Mouse (Mus musculus) megakaryocyte, embryonic 14.5 days (primary cell): ENCODE results near the gene Gpatch11. TPM values are rescaled to one million over a fixed set of nuclear protein-coding genes. Genes with fewer than 3 reads are reported as not detected.

ENCODE experiments used
- H3K27me3 ChIP-seq: replicated peaks from 2 replicates; pipeline ENCODE3; 2012; ENCODE audit warnings: inconsistent platforms
- H3K36me3 ChIP-seq: replicated peaks from 2 replicates; pipeline ENCODE3; 2012; ENCODE audit warnings: low read length, inconsistent platforms, mixed read lengths
- H3K4me1 ChIP-seq: 2 replicates; pipeline ENCODE4 v1.6.1; 2012; ENCODE audit warnings: inconsistent platforms
- H3K4me3 ChIP-seq: replicated peaks from 2 replicates; pipeline ENCODE3; 2012; ENCODE audit warnings: moderate library complexity, mild to moderate bottlenecking, inconsistent platforms
- H3K9me3 ChIP-seq: 2 replicates; pipeline ENCODE4 v1.6.1; 2012; ENCODE audit warnings: inconsistent platforms
- FLI1 ChIP-seq: IDR thresholded peaks from 2 replicates; pipeline ENCODE4 v1.6.1; 2012; ENCODE audit warnings: low read length, inconsistent platforms, mixed read lengths
- GATA1 ChIP-seq: IDR thresholded peaks from 3 replicates; pipeline ENCODE4 v1.6.1; 2012; ENCODE audit warnings: mixed read lengths, low read length, inconsistent platforms, borderline replicate concordance
- polyA plus RNA-seq: library from polyadenylated mRNA; stranded (reverse); fragments of >175 nt; gene quantifications from 2 replicates; pipeline ENCODE4 v1.2.3, GENCODE M21; 2012; ENCODE audit warnings: low replicate concordance; ENCODE audit not compliant: insufficient read depth

The Gpatch11 gene
- polyA plus RNA-seq, 1 experiment: 4.7 TPM

GRCm38 (mm10) chr17:78836056-78836455 is 689 bp downstream of the Gpatch11 start:
- H3K4me3 ChIP-seq: peak overlapping the region; percentile 98
- no peaks in the 10 kb centered on the region for H3K27me3 ChIP-seq
- H3K4me1 ChIP-seq: peaks cover 16% of the 10 kb centered on the region; the same call in 1 of the 2 replicates
- H3K9me3 ChIP-seq: no peaks in the 10 kb centered on the region
- TF ChIP-seq GATA1 (no peak), FLI1 (no peak)
- H3K36me3 ChIP-seq: peaks cover 61% of the 10 kb centered on the region

- Histone ChIP-seq H3K36me3 (peaks cover 95% of the 10 kb centered on the region), H3K9me3 (no peaks in the 10 kb centered on the region), H3K4me3 (peak overlapping the region; percentile 5), H3K27me3 (no peaks in the 10 kb centered on the region), H3K4me1 (peaks cover 36% of the 10 kb centered on the region)
- TF ChIP-seq FLI1 (no peak), GATA1 (no peak)
Observed at GRCm38 (mm10) chr17:78842271-78842928, 7.0 kb downstream of the Gpatch11 start.

GRCm38 (mm10) chr17:78856243-78856642 is 20.9 kb downstream of the Gpatch11 start:
- Histone ChIP-seq H3K36me3 (peaks cover 86% of the 10 kb centered on the region), H3K9me3 (no peaks in the 10 kb centered on the region), H3K4me3 (no peak overlapping the region), H3K27me3 (no peaks in the 10 kb centered on the region), H3K4me1 (no peaks in the 10 kb centered on the region; the same call in 1 of the 2 replicates)
- TF ChIP-seq FLI1 (no peak), GATA1 (no peak)

GRCm38 (mm10) chr17:78873886-78874285 is 38.5 kb downstream of the Gpatch11 start:
- Histone ChIP-seq H3K36me3 (peaks cover 88% of the 10 kb centered on the region), H3K9me3 (no peaks in the 10 kb centered on the region)

GRCm38 (mm10) chr17:78881878-78882304 is 46.5 kb downstream of the Gpatch11 start:
- Histone ChIP-seq H3K36me3 (peaks cover 47% of the 10 kb centered on the region), H3K9me3 (peaks cover 10% of the 10 kb centered on the region), H3K4me1 (peaks cover 21% of the 10 kb centered on the region), H3K4me3 (peak overlapping the region; percentile 93), H3K27me3 (no peaks in the 10 kb centered on the region)
- TF ChIP-seq FLI1: no peak

More at GRCm38 (mm10) chr17:78873886-78874285, 38.5 kb downstream of the Gpatch11 start:
- TF ChIP-seq FLI1 (no peak), GATA1 (no peak)
- no peak overlapping the region for H3K4me3 ChIP-seq
- no peaks in the 10 kb centered on the region for H3K27me3 ChIP-seq
- H3K4me1 ChIP-seq: no peaks in the 10 kb centered on the region

- TF ChIP-seq GATA1: no peak
- TF ChIP-seq FLI1: no peak
- Histone ChIP-seq H3K4me3 (peak within 1 kb of the TSS; percentile 93), H3K36me3 (peaks cover 42% of the 10 kb centered on the region), H3K27me3 (no peaks in the 10 kb centered on the region), H3K4me1 (peaks cover 21% of the 10 kb centered on the region), H3K9me3 (peaks cover 10% of the 10 kb centered on the region)
Observed at GRCm38 (mm10) chr17:78882401-78883112, 47.2 kb downstream of the Gpatch11 start, which contains the start of gene Eif2ak2. TSS of gene Eif2ak2 (minus strand) at chr17:78882573.

GRCm38 (mm10) chr17:78883291-78883690 is 47.9 kb downstream of the Gpatch11 start:
- Histone ChIP-seq H3K9me3 (peaks cover 10% of the 10 kb centered on the region), H3K4me3 (no peak overlapping the region), H3K27me3 (no peaks in the 10 kb centered on the region), H3K36me3 (peaks cover 34% of the 10 kb centered on the region), H3K4me1 (peaks cover 21% of the 10 kb centered on the region)
- TF ChIP-seq FLI1 (no peak), GATA1 (no peak)

GRCm38 (mm10) chr17:78885286-78886065 is 50.1 kb downstream of the Gpatch11 start:
- Histone ChIP-seq H3K27me3 (no peaks in the 10 kb centered on the region), H3K9me3 (peaks cover 10% of the 10 kb centered on the region), H3K4me1 (peaks cover 17% of the 10 kb centered on the region), H3K36me3 (peaks cover 15% of the 10 kb centered on the region), H3K4me3 (no peak overlapping the region)
- no peak for TF ChIP-seq FLI1
- TF ChIP-seq GATA1: no peak

- TF ChIP-seq FLI1: no peak
- TF ChIP-seq GATA1: no peak
- peaks cover 5% of the 10 kb centered on the region for H3K27me3 ChIP-seq
- no peaks in the 10 kb centered on the region for H3K4me1 ChIP-seq
Observed at GRCm38 (mm10) chr17:78888554-78888953, 53.2 kb downstream of the Gpatch11 start.

GRCm38 (mm10) chr17:78889184-78889583 is 53.8 kb downstream of the Gpatch11 start:
- TF ChIP-seq GATA1 (no peak), FLI1 (no peak)

More at GRCm38 (mm10) chr17:78888554-78888953, 53.2 kb downstream of the Gpatch11 start:
- Histone ChIP-seq H3K36me3 (peaks cover 9% of the 10 kb centered on the region), H3K9me3 (peaks cover 10% of the 10 kb centered on the region), H3K4me3 (no peak overlapping the region)

More at GRCm38 (mm10) chr17:78889184-78889583, 53.8 kb downstream of the Gpatch11 start:
- H3K9me3 ChIP-seq: peaks cover 10% of the 10 kb centered on the region
- H3K36me3 ChIP-seq: peaks cover 8% of the 10 kb centered on the region
- H3K27me3 ChIP-seq: peaks cover 5% of the 10 kb centered on the region
- H3K4me1 ChIP-seq: no peaks in the 10 kb centered on the region
- H3K4me3 ChIP-seq: no peak overlapping the region
